Mouse (Mus musculus): ENCODE measurements around the gene Notch4.
A peak's percentile ranks its signal among the peaks of the same experiment; 100 is the strongest.
"Not testable (repeated sequence)": the region's sequence is repeated elsewhere in the genome, so short reads cannot be mapped to it uniquely, and the experiment has no call there.

The Notch4 gene

DNA sequence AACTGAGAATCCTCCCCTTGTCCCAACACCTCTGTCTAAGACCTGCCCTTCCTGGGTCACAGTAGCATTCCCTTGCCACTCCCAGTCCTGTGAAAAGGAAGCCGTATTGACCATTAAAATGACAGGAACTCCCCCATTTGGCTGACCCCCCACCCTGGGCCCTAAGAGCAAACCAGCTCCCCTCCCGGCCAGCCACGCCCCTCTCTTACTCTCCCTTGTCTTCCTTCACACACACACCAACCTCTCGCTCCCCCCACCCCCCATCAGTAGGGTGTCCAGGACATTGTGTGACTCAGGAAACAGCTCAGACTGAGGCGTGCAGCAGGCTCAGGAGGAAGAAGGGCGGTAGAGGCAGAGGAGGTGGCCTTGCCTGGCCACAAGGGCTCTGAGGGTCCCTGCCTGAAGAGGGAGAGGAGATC is at the start of gene Notch4:
TSS of gene Notch4 (plus strand) at position 266 of the 419 bp plus-strand sequence.
- no peak for DNase-seq (ENCODE audit: low spot score in 2 of 2)

DNA sequence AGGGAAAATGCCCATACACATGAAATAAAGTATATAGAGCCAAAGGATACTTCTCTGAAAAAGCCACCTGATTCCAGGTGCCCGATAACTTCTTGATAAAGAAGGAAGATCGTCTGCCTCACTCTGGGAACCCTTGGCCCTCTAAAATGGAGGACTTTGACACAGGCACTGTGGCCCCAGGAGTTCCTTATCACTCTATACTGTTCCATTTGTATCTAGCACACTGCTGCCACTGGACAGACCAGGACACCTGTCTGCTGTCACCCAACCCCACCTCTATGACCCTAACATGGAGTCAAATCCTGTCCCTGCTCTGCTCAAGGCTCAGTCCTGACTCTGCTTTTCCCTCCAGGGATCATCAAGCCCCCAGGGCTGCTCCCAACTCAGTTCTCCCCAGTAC is 47.6 kb upstream of the Notch4 start:
- no peak for DNase-seq (ENCODE audit: low spot score in 2 of 2)

DNA sequence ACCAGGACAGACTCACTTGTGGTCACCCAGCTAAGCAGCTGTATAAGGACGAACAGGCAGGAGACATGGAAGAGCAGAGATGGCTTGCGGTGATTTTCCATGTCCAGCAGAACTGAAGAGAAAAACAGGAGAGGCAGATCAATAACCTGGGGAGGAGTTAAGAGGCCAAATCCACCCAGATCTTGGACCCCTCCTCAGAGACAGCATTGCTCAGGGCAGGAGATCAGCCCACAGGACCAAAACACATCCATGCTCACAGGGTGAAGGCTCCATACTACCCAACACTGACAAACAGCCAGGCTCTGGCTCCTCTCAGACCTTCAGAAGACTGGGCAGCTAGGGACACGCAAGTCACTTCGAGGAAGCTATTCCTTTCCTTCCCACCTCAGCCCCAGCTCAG is 46.8 kb upstream of the Notch4 start, which contains the start of gene Btnl6:
TSS of gene Btnl6 (minus strand) at position 101 of the 400 bp plus-strand sequence.
- no peak for DNase-seq (ENCODE audit: low spot score in 2 of 2)

DNA sequence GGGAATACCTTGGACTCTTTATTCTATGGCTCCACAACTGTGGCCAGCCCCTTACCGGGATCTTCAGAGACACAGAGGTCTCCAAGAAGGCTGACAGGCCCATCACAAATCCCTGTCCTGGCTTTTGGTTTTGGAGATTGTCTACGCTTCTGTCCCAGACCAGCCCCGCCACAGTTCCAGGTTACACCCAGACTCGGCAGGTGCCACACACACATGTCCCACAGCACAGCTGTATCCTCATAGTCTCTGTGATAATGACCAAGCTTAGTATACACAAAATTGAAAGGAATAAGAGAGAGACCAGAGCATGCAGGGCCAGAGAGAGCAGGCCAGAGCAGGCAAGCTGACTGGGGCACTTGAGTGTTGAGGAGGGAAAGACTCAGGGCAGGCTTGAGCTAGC is 46.3 kb upstream of the Notch4 start:
- DNase-seq (ENCODE audit: low spot score in 2 of 2): no peak

DNA sequence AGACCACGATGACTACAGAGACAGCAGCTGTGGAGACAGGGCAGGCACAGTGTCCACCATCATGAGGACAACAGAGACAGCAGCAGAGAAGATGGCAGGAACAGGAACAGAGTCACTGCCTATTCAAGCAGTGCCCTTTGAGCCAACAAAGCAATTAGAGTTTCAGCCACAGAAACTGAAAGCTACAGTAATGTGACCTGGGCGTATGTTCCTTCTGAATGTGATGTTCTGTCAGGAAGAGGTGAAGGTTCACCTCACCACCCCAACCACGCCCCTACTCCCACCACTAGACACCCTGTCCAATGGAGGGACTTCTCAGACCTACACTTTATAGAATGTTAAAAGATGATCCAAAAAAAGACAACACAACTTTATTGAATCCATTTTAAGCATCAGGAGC is 45.5 kb upstream of the Notch4 start:
- DNase-seq (ENCODE audit: low spot score in 2 of 2): not testable (repeated sequence)

DNA sequence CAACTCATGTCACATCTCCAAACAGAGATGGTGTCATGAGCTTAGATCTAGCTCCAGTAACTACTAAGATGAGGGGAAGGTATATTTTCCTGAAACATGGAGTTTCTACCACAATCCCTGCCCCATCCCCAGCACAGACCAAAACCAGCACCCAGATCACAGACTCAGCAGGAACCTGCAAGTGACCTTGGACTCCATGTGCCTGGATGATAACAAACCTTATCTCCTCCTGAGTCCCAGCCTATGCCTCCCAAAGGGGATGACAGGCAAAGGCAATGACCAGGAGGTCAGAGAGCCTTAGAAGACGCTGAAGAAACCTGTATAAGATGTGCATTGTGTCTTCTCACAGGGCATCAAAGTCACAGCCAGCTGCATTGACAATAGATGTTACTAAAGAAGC is 45.1 kb upstream of the Notch4 start:
- no peak for DNase-seq (ENCODE audit: low spot score in 2 of 2)

DNA sequence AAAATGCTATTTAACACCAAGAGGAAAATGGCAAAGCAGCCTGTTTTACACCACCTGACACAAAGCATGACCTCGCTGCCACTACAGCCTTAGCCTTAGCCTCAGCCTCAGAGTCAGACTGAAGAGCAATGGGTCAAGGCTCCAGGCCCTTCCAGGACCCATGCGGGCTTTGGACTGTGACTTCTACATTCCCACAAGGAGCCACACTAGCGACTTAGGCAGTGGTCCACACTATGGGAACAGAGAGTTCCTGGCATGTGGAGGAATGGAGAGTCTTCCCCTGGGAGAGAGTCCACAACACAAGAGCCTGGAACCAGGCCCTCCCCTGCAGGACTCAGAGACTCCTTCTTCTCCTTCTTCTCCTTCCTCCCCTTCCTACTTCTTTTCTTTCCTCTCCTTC is 31.4 kb upstream of the Notch4 start:
- no peak for DNase-seq (ENCODE audit: low spot score in 2 of 2)

DNA sequence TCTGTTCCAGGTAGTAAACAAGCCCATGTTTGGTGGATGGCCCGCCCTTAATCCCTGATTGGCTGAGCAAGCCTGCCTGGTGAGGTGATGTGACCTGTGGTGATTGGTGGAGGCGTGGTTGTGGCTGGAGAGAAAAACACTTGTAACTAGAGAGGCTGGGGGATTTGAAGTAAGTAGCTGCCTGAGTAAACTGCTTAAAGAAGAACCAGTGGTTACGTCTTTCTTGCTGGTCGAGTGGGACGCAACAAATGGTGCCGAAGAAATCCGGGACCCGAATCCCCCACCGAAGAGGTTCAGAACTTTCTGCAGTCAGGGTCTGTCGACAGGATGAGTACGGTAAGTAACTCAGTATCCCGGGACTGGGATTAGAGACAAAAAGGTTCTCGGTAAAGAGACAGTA is 20.5 kb upstream of the Notch4 start:
- not testable (repeated sequence) for DNase-seq (ENCODE audit: low spot score in 2 of 2)

DNA sequence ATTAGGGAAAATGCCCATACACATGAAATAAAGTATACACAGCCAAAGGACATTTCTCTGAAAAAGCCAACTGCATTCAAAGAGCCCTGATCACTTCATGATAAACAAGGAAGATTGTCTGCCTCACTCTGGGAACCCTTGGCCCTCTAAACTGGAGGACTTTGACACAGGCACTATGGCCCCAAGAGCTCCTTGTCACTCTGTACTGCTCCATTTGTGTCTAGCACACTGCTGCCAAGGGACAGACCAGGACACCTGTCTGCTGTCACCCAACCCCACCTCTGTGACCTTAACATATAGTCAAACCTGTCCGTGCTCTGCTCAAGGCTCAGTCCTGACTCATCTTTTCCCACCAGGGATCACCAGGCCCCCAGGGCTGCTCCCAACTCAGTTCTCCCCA is 17.3 kb upstream of the Notch4 start:
- no peak for DNase-seq (ENCODE audit: low spot score in 2 of 2)

DNA sequence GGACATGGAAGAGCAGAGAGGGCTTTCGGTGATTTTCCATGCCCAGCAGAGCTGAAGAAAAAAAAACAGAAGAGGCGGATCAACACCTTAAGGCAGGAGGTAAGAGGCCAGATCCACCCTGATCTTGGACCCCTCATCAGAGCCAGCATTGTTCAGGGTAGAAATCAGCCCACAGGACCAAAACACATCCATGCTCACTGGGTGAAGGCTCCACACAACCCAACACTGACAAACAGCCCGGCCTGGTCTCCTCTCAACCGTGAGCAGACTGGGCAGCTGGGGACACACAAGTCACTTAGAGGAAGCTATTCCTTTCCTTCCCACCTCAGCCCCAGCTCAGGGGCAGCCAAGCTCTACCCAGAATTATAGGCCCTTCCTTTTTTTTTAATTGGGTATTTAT is 16.5 kb upstream of the Notch4 start:
- no peak for DNase-seq (ENCODE audit: low spot score in 2 of 2)

DNA sequence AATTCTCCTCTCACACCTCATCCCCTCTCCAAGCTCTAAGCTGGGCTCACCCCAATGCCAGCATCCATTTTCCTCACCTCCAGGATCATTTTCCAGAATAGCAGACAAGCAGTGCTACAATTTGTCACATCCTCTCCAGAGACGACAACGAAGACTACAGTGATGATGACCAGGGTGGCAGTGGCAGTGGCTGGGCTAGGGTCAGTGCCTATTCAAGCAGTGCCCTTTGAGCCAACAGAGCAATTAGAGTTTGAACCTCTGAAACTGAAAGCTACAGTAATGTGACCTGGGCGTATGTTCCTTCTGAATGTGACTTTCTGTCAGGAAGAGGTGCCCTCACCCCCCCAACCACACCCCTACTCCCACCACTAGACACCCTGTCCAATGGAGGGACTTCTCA is 14.9 kb upstream of the Notch4 start:
- no peak for DNase-seq (ENCODE audit: low spot score in 2 of 2)

DNA sequence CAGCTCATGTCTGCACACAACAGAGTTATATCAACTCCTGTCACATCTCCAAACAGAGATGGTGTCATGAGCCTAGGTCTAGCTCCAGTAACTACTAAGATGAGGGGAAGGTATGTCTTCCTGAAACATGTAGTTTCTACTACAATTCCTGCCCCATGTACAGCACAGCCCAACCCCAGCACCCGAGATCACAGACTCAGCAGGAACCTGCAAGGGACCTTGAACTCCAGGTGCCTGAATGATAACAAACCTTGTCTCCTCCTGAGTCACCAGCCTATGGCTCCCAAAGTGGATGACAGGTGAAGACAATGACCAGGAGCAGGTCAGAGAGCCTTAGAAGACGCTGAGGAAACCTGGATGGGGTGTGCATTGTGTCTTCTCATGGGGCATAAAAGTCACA is 14.2 kb upstream of the Notch4 start:
- no peak for DNase-seq (ENCODE audit: low spot score in 2 of 2)

DNA sequence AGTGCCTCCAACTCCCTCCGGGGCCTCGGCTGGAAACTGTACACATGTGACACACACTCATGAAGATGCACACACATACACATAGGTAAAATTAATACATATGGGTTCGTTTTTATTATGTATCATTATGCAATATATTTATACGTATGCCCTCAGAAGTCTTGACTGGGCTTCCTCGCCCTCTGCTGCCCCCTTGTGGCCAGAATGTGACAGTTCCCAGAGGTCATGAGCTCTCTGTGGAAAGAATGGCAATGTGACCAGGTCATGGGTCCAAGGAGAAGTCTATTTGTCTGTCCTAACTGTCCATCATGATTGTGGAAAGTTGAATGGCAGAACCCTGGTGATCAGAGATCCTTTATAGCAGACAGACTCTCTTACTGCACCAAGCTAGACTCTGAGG is 8.6 kb upstream of the Notch4 start:
- DNase-seq (ENCODE audit: low spot score in 2 of 2): peak; percentile 47 to 77

DNA sequence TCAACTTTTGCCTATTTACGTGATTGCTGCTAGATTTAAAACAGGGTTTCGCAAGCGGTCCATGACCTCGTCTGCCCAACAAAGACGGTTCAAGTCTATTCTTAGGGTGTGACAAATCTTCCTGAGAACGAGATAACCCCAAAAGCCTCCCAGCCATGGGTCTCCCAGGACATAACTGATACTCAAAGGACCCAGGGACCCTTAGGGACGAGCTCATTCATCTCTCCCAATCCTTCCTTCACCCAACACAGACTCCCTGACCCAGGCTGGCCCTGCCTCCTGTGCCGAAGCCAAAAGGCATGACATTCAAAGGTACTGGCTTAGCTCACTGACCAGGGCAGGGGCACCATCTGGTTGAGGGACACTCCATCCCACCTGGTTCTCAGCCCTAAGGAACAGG is 7.7 kb upstream of the Notch4 start:
- no peak for DNase-seq (ENCODE audit: low spot score in 2 of 2)

DNA sequence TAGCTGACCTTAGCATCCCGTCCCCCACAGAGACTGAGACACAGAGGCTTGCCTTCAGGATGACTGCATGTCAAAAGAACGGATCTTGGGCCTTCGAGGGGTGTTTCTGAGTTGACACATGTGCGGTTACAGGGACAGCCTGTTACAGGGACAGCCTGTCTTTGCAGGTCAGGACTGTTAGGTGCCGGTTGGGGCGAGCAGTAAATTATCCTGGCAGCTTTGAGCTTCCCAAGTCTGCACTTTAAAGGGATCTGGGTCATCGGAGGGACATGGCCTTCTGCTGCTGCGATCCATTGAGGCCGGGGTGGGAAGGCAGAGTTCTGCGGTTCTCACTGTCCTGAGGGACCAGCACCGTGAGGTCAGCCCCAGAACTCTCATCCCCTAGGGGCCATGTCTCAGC is 6.7 kb upstream of the Notch4 start:
- DNase-seq (ENCODE audit: low spot score in 2 of 2): no peak

DNA sequence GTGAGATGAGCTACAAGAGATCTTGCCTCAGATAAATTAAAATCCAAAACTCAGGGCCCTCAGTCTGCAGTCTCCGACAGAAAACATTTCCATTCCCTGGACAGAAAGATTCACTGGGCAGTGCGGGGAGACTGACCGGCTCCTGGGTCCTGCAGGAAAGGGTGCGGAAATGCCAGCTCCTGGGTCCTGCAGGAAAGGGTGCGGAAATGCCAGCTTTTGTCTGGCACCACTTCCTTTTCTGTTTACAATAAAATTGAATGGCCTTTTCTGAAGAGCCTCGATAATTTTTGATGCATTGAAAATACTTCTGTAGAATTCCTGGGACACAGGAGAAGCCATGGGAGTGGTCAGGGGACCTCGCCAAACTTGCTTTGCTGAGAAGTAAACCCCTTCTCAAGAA is 5.0 kb upstream of the Notch4 start:
- DNase-seq (ENCODE audit: low spot score in 2 of 2): no peak

DNA sequence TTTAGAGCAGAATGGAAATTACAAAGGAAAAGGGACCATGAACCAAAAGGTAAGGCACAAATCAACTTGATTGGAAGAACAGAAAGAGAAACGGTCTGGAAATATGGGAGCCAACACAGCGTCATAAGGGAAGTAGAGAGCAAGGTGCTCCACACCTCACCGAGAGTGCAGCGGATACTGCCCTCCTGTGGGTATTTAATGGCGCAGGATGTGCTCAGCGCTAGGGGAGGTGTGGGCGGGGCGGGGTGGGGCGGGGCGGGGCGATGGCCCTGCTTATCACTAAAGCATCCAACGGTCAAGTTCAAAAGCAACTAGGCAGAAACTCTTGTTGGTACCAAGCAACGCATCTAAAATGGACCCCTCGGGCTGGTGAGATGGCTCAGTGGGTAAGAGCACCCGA is 4.2 kb upstream of the Notch4 start:
- no peak for DNase-seq (ENCODE audit: low spot score in 2 of 2)

DNA sequence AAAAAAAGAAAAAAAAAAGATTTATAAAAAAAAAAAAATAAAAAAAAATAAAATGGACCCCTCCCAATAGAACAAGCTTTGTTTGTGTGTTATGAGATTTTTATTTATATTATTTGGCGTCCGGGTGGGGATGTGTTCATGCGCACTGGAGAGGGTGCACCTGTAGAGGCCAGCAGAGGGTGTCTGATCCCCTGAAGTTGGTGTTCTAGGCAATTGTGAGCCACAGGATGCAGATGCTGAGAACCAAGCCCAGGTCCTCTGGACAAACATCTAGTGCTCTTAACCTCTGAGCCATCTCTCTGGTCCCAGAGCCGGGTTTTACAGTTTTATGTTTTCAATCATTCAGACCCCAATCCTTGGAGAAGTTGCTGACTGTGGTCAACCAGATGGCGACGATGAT is 3.6 kb upstream of the Notch4 start:
- DNase-seq (ENCODE audit: low spot score in 2 of 2): no peak

DNA sequence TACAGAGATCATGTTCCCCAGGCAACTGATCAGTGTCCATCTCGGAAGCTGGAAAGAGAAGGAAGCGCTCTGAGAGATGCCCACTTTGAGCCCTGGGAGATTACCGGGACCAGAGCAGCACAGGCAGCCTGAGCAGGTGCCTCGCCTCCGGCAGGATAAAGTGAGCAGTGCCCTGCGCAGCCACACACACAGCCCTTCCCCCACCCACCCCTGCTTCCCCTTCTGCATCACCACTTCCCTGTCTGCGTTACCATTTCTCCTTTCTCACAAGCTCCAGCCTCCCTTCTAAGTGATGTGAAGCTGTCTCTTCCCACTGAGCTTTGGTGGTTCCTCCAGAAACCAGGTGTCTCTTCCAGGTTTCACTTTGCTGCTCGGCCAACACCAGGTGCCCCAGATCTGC is 2.9 kb upstream of the Notch4 start:
- no peak for DNase-seq (ENCODE audit: low spot score in 2 of 2)

DNA sequence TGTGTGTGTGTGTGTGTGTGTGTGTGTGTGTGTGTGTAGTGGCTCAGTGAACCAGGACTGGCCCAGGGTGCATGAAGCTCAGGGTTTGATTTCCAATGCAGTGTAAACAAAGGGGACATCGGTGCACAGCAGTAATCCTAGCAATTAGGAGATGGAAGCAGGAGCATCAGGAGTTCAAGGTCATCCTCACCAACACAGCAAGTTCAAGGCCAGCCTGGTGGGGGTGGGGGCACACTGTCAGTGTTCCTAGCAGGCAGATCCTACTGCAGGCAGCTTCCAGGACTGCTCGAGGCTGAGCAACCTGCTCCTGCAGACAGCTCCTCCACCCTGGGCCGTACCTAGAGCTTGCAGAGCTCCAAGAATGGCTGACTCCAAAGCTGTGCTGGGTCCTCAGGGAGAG is 1.5 kb upstream of the Notch4 start:
- no peak for DNase-seq (ENCODE audit: low spot score in 2 of 2)

DNA sequence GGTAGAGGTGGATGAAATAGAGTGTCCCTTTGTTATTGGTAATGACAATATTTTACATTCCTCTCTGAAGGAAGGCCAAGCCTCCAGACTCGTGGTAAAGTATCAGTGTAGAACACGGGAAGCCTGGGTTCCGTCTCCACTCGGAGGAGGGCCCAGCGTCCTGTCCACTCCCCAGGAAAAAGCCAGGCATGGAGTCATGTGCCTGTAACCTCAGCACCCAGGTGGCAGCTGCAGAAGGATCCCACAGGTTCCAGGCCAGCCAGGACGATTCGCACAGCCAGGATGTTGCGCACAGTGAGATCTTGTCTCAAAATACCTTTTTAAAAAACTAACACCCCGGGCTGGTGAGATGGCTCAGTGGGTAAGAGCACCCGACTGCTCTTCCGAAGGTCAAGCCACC is 714 bp upstream of the Notch4 start:
- DNase-seq (ENCODE audit: low spot score in 2 of 2): no peak

DNA sequence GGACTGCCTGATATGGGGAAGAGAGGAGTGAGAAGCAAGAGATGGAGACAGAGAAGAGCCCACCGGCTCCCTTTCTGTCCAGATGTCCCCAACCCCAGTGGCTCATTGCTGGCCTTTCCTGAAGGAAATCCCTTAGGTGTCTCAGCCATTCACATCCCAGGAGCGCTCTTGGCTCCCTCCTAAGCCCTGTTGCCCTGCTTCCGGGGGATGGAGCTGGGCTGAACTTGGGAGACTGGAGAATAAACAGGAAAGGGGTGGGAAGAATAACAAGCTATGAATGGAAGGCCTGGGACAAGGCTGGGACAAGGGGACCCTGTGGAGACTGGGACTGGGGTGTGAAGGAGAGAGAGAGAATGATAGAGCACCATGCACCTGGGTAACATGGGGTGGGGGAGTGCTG is 728 bp downstream of the Notch4 start:
- DNase-seq (ENCODE audit: low spot score in 2 of 2): no peak

DNA sequence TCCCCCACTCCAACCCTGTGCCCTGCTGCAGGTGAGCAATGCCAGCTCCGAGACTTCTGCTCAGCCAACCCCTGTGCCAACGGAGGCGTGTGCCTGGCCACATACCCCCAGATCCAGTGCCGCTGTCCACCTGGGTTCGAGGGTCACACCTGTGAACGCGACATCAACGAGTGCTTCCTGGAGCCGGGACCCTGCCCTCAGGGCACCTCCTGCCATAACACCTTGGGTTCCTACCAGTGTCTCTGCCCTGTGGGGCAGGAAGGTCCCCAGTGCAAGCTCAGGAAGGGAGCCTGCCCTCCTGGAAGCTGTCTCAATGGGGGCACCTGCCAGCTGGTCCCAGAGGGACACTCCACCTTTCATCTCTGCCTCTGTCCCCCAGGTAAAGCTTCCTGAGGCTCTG is 3.2 kb downstream of the Notch4 start:
- DNase-seq (ENCODE audit: low spot score in 2 of 2): no peak

DNA sequence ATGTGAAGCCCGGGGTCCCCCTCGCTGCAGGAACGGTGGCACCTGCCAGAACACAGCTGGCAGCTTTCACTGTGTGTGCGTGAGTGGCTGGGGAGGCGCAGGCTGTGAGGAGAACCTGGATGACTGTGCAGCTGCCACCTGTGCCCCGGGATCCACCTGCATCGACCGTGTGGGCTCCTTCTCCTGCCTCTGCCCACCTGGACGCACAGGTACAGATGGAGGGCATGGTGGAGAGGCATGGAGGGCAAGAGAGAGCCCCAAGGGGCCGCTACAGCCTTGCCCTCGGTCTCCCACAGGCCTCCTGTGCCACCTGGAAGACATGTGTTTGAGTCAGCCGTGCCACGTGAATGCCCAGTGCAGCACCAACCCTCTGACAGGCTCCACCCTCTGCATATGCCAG is 4.4 kb downstream of the Notch4 start:
- no peak for DNase-seq (ENCODE audit: low spot score in 2 of 2)

DNA sequence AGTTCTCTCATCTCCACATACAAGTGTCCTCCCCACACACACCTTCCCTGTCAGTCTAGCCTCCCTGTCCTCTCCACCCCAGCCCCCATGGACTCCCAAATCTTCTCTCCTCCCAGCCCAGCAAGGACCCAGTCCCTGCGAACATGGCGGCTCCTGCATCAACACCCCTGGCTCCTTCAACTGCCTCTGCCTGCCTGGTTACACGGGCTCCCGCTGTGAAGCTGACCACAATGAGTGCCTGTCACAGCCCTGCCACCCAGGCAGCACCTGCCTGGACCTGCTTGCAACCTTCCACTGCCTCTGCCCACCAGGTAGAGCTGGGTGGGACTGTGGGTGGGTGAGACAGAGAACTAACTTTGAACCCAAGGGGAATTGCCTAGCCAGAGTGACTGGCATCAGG is 5.9 kb downstream of the Notch4 start:
- DNase-seq (ENCODE audit: low spot score in 2 of 2): no peak
